Mouse (Mus musculus): ENCODE results near the gene Fstl1.

- TF ChIP-seq CTCF (IDR thresholded peaks at IDR 0.05; ENCODE audit: low read depth) (no peak), EP300 (IDR thresholded peaks at IDR 0.05; ENCODE audit: low read depth) (no peak)
Measured at GRCm38 (mm10) chr16:37777796-37778475, 1.3 kb downstream of the Fstl1 start.
